Mouse (Mus musculus) brain, embryonic 14.5 days (tissue): ENCODE measurements around the gene Crtc1.

Experiments
- CTCF ChIP-seq: fragments of 200-500 bp; IDR thresholded peaks from 2 replicates; pipeline ENCODE4 v1.5.1; 2012; ENCODE audit warnings: inconsistent platforms, mild to moderate bottlenecking, moderate library complexity, borderline replicate concordance; ENCODE audit not compliant: insufficient read depth, insufficient read length; ENCODE audit errors: extremely low read depth
- POLR2A ChIP-seq: fragments of 200-500 bp; IDR thresholded peaks from 2 replicates; pipeline ENCODE4 v1.6.1; 2012; ENCODE audit warnings: mild to moderate bottlenecking, inconsistent platforms, borderline replicate concordance; ENCODE audit not compliant: poor library complexity, insufficient read depth, insufficient read length, severe bottlenecking; ENCODE audit errors: extremely low read depth

- TF ChIP-seq CTCF (no peak), POLR2A (no peak)
Observed at GRCm38 (mm10) chr8:70438423-70438822, 956 bp downstream of the Crtc1 start.
